Mouse (Mus musculus) layer of hippocampus, postnatal 25 days (tissue): ENCODE results near the gene Gm43720. TPM values are rescaled to one million over a fixed set of nuclear protein-coding genes. Genes with fewer than 3 reads are reported as not detected.

Experiments used
- DNase-seq, 2 experiments: peaks; one replicate each; pipeline ENCODE4 v3.0.0; 2022; ENCODE audit warnings: mixed read lengths in 2 of 2, low spot score in 1 of 2; ENCODE audit errors: extremely low spot score in 1 of 2
- total RNA-seq, 2 experiments: library from RNA; stranded (reverse); gene quantifications; 2 replicates each; pipeline ENCODE4 v1.2.3; 2021

Gene Gm43720
- not detected for total RNA-seq

DNA sequence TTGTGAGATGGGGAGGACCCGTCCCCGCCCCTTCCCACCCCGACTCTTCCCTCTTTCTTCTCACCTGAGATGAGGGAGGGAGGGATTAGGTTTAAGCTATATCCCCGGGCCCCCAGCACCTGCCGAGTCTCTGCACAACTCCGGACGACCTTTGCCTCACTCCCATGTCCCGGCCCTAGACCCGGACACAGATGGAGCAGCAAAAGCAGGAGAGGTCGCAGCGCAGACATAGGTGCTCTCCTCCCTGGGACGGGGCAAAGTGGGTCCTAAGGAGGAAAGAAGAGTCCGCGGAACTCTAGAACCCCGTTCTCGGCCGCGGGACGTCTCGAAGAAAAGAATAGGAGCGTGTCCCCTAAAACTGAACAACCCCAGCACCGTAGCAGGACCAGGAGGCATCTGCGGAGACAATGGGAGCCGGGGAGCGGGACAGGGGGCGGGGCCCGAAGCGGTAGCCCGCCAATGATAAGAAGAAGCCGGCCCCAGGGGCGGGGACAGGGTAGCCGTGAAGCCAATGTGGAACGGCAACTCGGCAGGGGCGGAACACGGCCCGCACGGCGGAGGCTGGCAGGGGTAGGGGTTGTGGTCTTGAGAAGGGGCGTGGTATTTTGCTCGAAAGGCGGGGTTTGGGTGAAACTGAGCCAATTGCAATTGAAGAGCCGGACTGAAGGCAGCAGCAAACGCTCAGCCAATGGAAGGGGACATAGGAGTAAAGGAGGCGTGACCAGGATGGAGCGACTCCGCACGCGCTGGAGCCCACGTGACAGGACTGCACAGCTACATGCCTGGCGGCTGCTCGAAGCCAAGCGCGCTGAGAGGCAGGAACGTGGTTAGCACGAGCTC is at the start of gene Gm43720, which contains the start of the genes Gpc2 and Stag3:
Gene Gm43720, minus strand, starts transcription at position 374 of the 840 bp plus-strand sequence.
Gene Gpc2, minus strand, starts transcription at position 421 of the 840 bp plus-strand sequence.
Gene Stag3, plus strand, starts transcription at position 656 of the 840 bp plus-strand sequence.
- peak; percentile 59 to 65 for DNase-seq

DNA sequence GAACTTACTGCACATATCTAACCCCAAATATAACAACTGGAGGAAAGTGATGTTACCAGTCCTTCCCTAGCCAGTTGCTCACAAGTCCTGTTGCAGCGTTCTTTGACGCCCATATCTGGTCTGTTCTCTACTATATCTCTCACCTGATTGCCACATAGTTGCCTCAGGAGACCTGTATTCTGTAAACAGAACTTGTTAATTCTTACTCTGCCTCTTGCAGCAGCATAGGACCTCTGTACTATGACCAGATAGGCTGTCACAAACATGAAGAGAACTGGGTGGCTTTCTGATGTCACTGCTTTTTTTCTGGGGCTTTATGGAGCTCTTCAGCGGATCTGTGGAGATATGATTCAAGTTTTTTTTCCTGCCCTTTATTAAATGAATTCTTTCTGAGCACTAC is 33.0 kb upstream of the Gm43720 start:
- no peak for DNase-seq

DNA sequence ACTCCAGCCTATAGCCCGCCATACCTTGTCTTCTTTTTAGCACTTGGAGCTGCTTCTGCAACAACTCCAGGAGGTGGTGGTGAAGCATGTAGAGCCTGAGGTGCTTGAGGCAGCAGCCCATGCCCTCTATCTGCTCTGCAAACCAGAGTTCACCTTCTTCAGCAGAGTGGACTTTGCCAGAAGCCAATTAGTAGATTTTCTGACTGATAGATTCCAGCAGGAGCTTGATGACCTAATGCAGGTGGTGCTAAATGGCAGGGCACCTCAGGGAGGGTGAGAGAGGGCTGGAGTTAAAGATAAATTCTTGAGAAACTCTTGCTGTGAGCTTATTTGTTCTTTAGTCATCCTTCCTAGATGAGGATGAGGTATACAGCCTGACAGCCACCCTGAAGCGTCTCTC is 19.9 kb upstream of the Gm43720 start:
- no peak for DNase-seq

DNA sequence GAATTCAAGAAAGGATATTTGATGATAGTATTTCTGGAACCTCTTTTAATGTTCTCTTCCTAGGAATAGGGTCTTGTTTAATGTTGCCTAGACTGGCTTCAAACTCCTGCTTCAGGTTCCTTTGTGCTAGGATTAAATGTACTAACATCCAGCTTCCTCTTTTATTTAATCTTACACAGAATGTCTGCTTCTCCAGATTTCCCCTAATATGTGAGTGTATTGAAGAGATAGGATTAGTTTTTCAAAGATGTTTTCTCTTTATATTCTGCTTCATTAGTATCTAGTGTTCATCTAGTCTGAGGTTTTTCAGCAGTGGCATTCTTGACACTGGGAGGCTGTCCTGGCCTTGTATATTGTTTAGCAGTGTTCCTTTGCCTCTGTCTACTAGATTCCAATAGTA is 14.4 kb upstream of the Gm43720 start:
- no peak for DNase-seq

GRCm38 (mm10) chr5:138291638-138292037 is 11.9 kb upstream of the Gm43720 start:
- DNase-seq = no peak

- DNase-seq = no peak
Measured at GRCm38 (mm10) chr5:138287861-138288260, 8.1 kb upstream of the Gm43720 start.

- DNase-seq = no peak
Measured at GRCm38 (mm10) chr5:138283540-138283939, 3.8 kb upstream of the Gm43720 start.

- no peak for DNase-seq
Measured at GRCm38 (mm10) chr5:138281798-138282197, 2.0 kb upstream of the Gm43720 start.

- DNase-seq = no peak
Measured at GRCm38 (mm10) chr5:138280829-138281228, 1.1 kb upstream of the Gm43720 start.

DNA sequence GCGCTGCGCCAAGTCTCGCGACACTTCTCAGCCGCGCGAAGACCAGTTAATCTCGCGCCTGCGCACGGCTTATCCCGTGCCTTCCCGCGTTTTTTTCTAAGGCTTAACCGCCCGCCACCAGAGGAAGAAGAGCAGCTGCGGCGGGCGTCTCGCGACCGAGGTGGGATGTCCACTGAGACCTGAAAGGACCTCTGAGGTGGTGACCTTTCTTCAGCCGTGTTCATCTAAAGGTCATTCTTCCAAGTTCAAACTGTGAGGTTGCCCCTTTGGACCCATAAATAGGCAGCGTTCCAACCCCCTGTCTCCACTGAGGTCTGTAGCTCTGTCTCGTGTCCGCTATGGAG is 639 bp upstream of the Gm43720 start:
- DNase-seq = no peak

DNA sequence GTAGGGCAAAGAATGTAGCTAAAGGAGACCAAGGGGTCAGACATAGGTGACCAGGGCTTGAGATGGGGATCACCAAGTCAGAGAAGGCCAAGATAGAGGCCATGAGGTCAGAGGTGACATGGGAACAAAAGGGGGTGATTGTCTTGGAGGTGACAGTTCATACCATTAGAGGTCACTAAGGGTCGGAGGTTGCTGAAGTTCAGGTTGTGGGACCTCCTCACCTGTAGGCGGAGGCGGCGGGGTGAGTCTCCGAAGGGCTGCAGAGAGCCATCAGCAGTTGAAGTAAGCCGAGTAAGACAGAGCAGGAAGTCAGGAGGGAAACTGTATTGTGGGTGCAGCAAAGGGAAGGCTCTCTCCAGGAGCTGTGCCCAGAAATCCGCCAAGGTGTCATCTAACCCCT is 1.8 kb downstream of the Gm43720 start:
- no peak for DNase-seq

- no peak for DNase-seq
Measured at GRCm38 (mm10) chr5:138275216-138276050, 4.3 kb downstream of the Gm43720 start.

- no peak for DNase-seq
Measured at GRCm38 (mm10) chr5:138274186-138274585, 5.6 kb downstream of the Gm43720 start.

GRCm38 (mm10) chr5:138272409-138272923 is 7.3 kb downstream of the Gm43720 start, which contains the start of gene Gal3st4:
Gal3st4 (minus strand) TSS chr5:138272840.
- DNase-seq = no peak

GRCm38 (mm10) chr5:138271232-138271631 is 8.5 kb downstream of the Gm43720 start:
- DNase-seq = no peak

- no peak for DNase-seq
Measured at GRCm38 (mm10) chr5:138268980-138269379, 10.8 kb downstream of the Gm43720 start.

GRCm38 (mm10) chr5:138267114-138267513 is 12.6 kb downstream of the Gm43720 start:
- no peak for DNase-seq

DNA sequence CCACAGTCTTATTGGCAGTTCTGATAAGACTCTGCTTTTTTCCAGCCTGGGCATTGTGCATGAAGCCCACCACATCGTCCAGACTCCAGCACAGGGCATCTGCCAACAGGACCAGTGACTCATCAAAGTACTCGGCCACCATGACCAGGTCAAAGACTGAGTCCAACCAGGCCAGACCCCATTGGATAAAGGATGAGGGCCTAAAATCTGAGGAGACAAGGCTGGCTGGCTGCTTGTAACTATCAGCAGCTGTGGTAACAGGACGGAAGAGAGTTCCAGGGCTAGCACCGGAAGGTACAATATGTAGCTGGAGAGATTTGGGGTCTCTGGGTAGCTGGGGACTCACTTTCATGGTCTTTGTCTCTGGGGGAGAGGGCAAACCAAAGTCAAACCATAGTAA is 14.0 kb downstream of the Gm43720 start:
- DNase-seq = peak in 1 of 2 experiments; percentile 7

GRCm38 (mm10) chr5:138264207-138264578 is 15.6 kb downstream of the Gm43720 start:
- DNase-seq = peak in 1 of 2 experiments; percentile 5

DNA sequence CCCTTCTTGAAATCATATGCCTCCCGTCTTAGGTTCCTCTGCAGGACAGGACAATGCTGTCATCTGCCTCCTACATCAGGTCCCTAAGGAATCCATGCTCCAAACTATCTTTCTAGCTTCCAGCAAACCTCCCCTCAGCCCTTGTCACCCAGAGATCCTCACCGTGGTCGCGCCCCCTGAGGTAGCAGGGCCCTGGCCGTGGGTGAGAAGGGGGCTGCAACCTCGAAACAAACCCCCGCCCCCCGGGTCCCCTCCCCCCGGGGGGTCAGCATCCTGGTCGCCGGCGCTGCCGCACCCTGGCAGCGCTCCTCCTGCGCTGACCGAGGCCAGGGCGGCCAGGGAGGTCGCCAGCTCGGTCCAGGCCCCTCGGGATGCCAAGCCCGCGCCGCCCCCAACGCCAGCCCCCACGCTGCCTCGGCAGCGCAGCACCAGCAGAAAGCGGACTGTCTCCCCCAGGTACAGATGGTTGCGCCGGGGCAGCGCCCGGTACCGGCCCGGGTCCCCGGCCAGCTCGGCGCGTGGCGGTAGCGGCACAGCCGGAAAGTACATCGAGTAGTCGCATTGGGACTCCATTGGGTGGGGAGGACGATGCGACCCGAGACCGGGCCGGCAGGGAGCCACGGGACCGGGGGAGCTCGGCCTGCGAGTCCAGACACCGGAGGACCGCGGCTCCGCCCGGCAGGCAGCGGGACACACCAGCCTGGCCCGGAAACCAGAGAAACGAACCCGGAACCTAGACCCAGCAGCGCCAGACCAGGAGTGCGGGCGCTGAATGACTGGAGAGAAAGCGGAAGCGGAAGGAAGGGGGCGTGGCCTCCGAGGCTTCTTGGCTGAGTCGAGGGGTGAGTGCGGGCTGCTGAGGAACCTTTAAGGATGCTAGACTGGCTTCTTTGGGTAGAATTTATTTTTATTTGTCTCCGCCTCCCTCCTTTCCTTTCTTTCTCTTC is 16.2 kb downstream of the Gm43720 start, which contains the start of gene BC037034:
Gene BC037034, minus strand, starts transcription at position 774 of the 947 bp plus-strand sequence.
- peak; percentile 84 to 85 for DNase-seq
